Mouse (Mus musculus) CH12.LX (cell line): ENCODE results near the gene Lurap1l. TPM values are rescaled to one million over a fixed set of nuclear protein-coding genes. Genes with fewer than 3 reads are reported as not detected.

ENCODE experiments used
- DNase-seq: peaks from one replicate; pipeline ENCODE4 v3.0.0-alpha.2; 2013; ENCODE audit errors: extremely low read depth
- H3K27ac ChIP-seq: 2 replicates; pipeline ENCODE4 v1.5.1; 2012; ENCODE audit warnings: low read depth, mild to moderate bottlenecking, control low read depth, moderate library complexity; ENCODE audit not compliant: insufficient read depth
- H3K27me3 ChIP-seq: replicated peaks from 2 replicates; pipeline ENCODE3; 2012; ENCODE audit warnings: inconsistent platforms
- H3K36me3 ChIP-seq, 2 experiments: replicated peaks in 1 of 2; 2 replicates each; pipeline versions ENCODE3 to v1.6.1; 2012; ENCODE audit warnings: inconsistent platforms in 1 of 2, low read length in 1 of 2, mild to moderate bottlenecking in 1 of 2, mixed read lengths in 1 of 2, moderate library complexity in 1 of 2; ENCODE audit not compliant: control insufficient read depth in 1 of 2, insufficient read depth in 1 of 2
- H3K4me1 ChIP-seq, 2 experiments: 2 replicates each; pipeline ENCODE4 v1.6.1; 2012; ENCODE audit warnings: inconsistent platforms in 1 of 2, moderate library complexity in 1 of 2; ENCODE audit not compliant: insufficient read depth in 2 of 2, control insufficient read depth in 1 of 2
- H3K4me2 ChIP-seq: 2 replicates; pipeline ENCODE4 v1.6.1; 2012; ENCODE audit warnings: low read depth, mild to moderate bottlenecking, control low read depth; ENCODE audit not compliant: poor library complexity, insufficient read depth, severe bottlenecking
- H3K4me3 ChIP-seq, 3 experiments: fragments of 150-350 bp in 1 of 3; sonication (generic) in 1 of 3; replicated peaks in 1 of 3; 2 replicates each; pipeline versions ENCODE3 to v1.5.1; 2011 to 2012; ENCODE audit warnings: low read depth in 2 of 3, low read length in 2 of 3, mild to moderate bottlenecking in 2 of 3, moderate library complexity in 2 of 3, control low read depth in 1 of 3, improper control_type of control experiment in 1 of 3, inconsistent platforms in 1 of 3, mixed read lengths in 1 of 3; ENCODE audit not compliant: poor library complexity in 1 of 3
- H3K79me2 ChIP-seq: replicated peaks from 2 replicates; pipeline ENCODE4 v1.6.1; 2012; ENCODE audit warnings: mild to moderate bottlenecking, moderate library complexity; ENCODE audit not compliant: control insufficient read depth, poor library complexity, insufficient read depth, severe bottlenecking; ENCODE audit errors: extremely low read depth
- H3K9ac ChIP-seq: 2 replicates; pipeline ENCODE4 v1.6.1; 2012; ENCODE audit warnings: low read depth, mild to moderate bottlenecking, control low read depth, moderate library complexity; ENCODE audit not compliant: insufficient read depth
- H3K9me3 ChIP-seq: replicated peaks from 2 replicates; pipeline ENCODE3; 2012; ENCODE audit warnings: low read length, inconsistent platforms, mixed read lengths
- CHD2 ChIP-seq: IDR thresholded peaks from 2 replicates; pipeline ENCODE4 v1.6.1; 2011; ENCODE audit warnings: low read length, improper control_type of control experiment
- CTCF ChIP-seq, 2 experiments: IDR thresholded peaks in 1 of 2; conservative IDR thresholded peaks in 1 of 2; 2 replicates each; pipeline ENCODE4 v1.5.1; 2011 to 2012; ENCODE audit warnings: low read depth in 2 of 2, low read length in 2 of 2, improper control_type of control experiment in 1 of 2, inconsistent platforms in 1 of 2, mild to moderate bottlenecking in 1 of 2, moderate library complexity in 1 of 2
- E2F4 ChIP-seq: IDR thresholded peaks from 2 replicates; pipeline ENCODE4 v1.6.1; 2011; ENCODE audit warnings: low read depth, low read length, improper control_type of control experiment; ENCODE audit not compliant: insufficient replicate concordance
- EP300 ChIP-seq: IDR thresholded peaks from 2 replicates; pipeline ENCODE4 v1.6.1; 2011; ENCODE audit warnings: low read length, improper control_type of control experiment
- GABPA ChIP-seq: IDR thresholded peaks from 2 replicates; pipeline ENCODE4 v1.6.1; 2012; ENCODE audit warnings: low read depth, low read length, improper control_type of control experiment, inconsistent platforms; ENCODE audit not compliant: insufficient replicate concordance
- JUND ChIP-seq: conservative IDR thresholded peaks from 2 replicates; pipeline ENCODE4 v1.6.1; 2011; ENCODE audit warnings: low read depth, low read length, improper control_type of control experiment
- MAFK ChIP-seq: IDR thresholded peaks from 2 replicates; pipeline ENCODE4 v1.6.1; 2011; ENCODE audit warnings: low read length, improper control_type of control experiment; ENCODE audit not compliant: insufficient replicate concordance
- MAX ChIP-seq: IDR thresholded peaks from 2 replicates; pipeline ENCODE4 v1.6.1; 2011; ENCODE audit warnings: low read length, improper control_type of control experiment
- MEF2A ChIP-seq: IDR thresholded peaks from 2 replicates; pipeline ENCODE4 v1.6.1; 2014; ENCODE audit warnings: low read depth, mild to moderate bottlenecking, inconsistent platforms, low read length, improper control_type of control experiment, borderline replicate concordance
- NELFE ChIP-seq: IDR thresholded peaks from 2 replicates; pipeline ENCODE4 v1.6.1; 2011; ENCODE audit warnings: low read depth, low read length, improper control_type of control experiment
- NRF1 ChIP-seq: IDR thresholded peaks from 2 replicates; pipeline ENCODE4 v1.6.1; 2014; ENCODE audit warnings: low read depth, mild to moderate bottlenecking, inconsistent platforms, low read length, improper control_type of control experiment, moderate library complexity
- PAX5 ChIP-seq: IDR thresholded peaks from 2 replicates; pipeline ENCODE4 v1.6.1; 2012; ENCODE audit warnings: low read length, inconsistent platforms, mixed read lengths
- POLR2A ChIP-seq: IDR thresholded peaks from 2 replicates; pipeline ENCODE4 v1.6.1; 2011; ENCODE audit warnings: low read depth, mild to moderate bottlenecking, improper control_type of control experiment, low read length
- POLR2AphosphoS2 ChIP-seq: IDR thresholded peaks from 2 replicates; pipeline ENCODE4 v1.6.1; 2011; ENCODE audit warnings: low read depth, low read length, improper control_type of control experiment
- RCOR1 ChIP-seq: conservative IDR thresholded peaks from 2 replicates; pipeline ENCODE4 v1.6.1; 2012; ENCODE audit warnings: low read depth, mild to moderate bottlenecking, inconsistent platforms, low read length, improper control_type of control experiment
- SMC3 ChIP-seq: IDR thresholded peaks from 2 replicates; pipeline ENCODE4 v1.6.1; 2011; ENCODE audit warnings: low read depth, low read length, improper control_type of control experiment
- TBP ChIP-seq: conservative IDR thresholded peaks from 2 replicates; pipeline ENCODE4 v1.6.1; 2011; ENCODE audit warnings: low read depth, low read length, improper control_type of control experiment
- UBTF ChIP-seq: IDR thresholded peaks from 2 replicates; pipeline ENCODE4 v1.6.1; 2012; ENCODE audit warnings: low read depth, mild to moderate bottlenecking, inconsistent platforms, low read length, improper control_type of control experiment, moderate library complexity
- USF1 ChIP-seq: IDR thresholded peaks from 2 replicates; pipeline ENCODE4 v1.6.1; 2014; ENCODE audit warnings: low read depth, mild to moderate bottlenecking, inconsistent platforms, low read length, improper control_type of control experiment
- USF2 ChIP-seq: conservative IDR thresholded peaks from 2 replicates; pipeline ENCODE4 v1.6.1; 2011; ENCODE audit warnings: low read depth, low read length, improper control_type of control experiment
- ZKSCAN1 ChIP-seq: IDR thresholded peaks from 2 replicates; pipeline ENCODE4 v1.6.1; 2012; ENCODE audit warnings: low read depth, inconsistent platforms, low read length, improper control_type of control experiment, borderline replicate concordance
- ZMIZ1 ChIP-seq: IDR thresholded peaks from 2 replicates; pipeline ENCODE4 v1.6.1; 2012; ENCODE audit warnings: low read depth, mild to moderate bottlenecking, inconsistent platforms, low read length, improper control_type of control experiment
- ZNF384 ChIP-seq: IDR thresholded peaks from 2 replicates; pipeline ENCODE4 v1.6.1; 2012; ENCODE audit warnings: low read depth, low read length, improper control_type of control experiment, inconsistent platforms
- dilution Hi-C: fragments of 300-500 bp; cut with MboI; formaldehyde crosslinking; loops from 2 replicates; pipeline ENCODE4 v1.14.3; 2020; ENCODE audit warnings: low sequenced_read_pairs; ENCODE audit not compliant: extremely low pct_unique_long_range_greater_than_20kb, extremely low pct_ligation_motif_present
- in situ Hi-C: fragments of 300-500 bp; cut with MboI; formaldehyde crosslinking; loops from 3 replicates; pipeline ENCODE4 v1.14.3; 2019; ENCODE audit warnings: low sequenced_read_pairs, low pct_ligation_motif_present, low pct_unique_long_range_greater_than_20kb, mixed read lengths
- polyA plus RNA-seq: library from polyadenylated mRNA; unstranded; fragments of >175 nt; gene quantifications from 2 replicates; pipeline ENCODE4 v1.2.1, GENCODE M21; 2012; ENCODE audit warnings: low read depth; ENCODE audit not compliant: insufficient read length
- total RNA-seq, 2 experiments: library from RNA; depleted of rRNA; stranded (reverse); fragments of 300-350 nt in 1 of 2; fragments of >200 nt in 1 of 2; gene quantifications; 2 replicates each; pipeline ENCODE4 v1.2.3; 2012 to 2014

The Lurap1l gene
- total and polyA plus RNA-seq, 3 experiments, result not detected

DNA sequence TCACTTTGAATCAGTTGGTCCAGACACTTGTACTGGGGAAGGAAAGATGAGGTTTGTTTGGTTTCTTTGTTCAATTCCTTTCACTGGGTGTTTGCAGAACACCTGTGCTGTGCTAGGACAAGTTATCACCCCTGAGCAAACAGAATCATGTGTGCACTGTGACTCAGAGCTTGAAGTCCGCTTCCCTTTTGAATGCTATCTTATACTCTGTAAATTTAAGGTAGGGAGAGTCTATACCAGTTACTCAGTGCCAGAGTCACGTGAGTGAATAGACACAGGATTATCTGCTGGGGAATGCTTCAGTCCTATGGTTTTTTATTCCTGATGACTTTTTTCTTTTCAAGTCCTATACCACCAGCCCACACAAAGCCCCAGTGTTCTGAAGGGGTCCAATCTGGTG is 39.3 kb downstream of the Lurap1l start:
- DNase-seq, result no peak
- in situ Hi-C loops (no loop called here), dilution Hi-C loops (no loop called here)
- Histone ChIP-seq H3K4me1 (no peaks in the 10 kb centered on the region), H3K4me3 (no peak overlapping the region), H3K36me3 (no peaks in the 10 kb centered on the region), H3K9ac (no peak overlapping the region), H3K27ac (no peak overlapping the region), H3K4me2 (no peak overlapping the region), H3K27me3 (no peaks in the 10 kb centered on the region), H3K79me2 (no peaks in the 10 kb centered on the region), H3K9me3 (peaks cover 41% of the 10 kb centered on the region)
- TF ChIP-seq USF2, result no peak
- no peak for TF ChIP-seq E2F4
- TF ChIP-seq ZKSCAN1, result no peak
- TF ChIP-seq PAX5, result no peak
- TF ChIP-seq MAX, result no peak
- TF ChIP-seq TBP, result no peak
- TF ChIP-seq EP300, result no peak
- no peak for TF ChIP-seq RCOR1
- TF ChIP-seq USF1, result no peak
- TF ChIP-seq ZNF384, result no peak
- no peak for TF ChIP-seq NELFE
- TF ChIP-seq MEF2A, result no peak
- TF ChIP-seq CTCF (conservative IDR thresholded peaks at IDR 0.05 in 1 of 2, IDR thresholded peaks at IDR 0.05 in 1 of 2; ENCODE audit: low read depth in 2 of 2, low read length in 2 of 2), result no peak
- no peak for TF ChIP-seq SMC3
- no peak for TF ChIP-seq GABPA
- no peak for TF ChIP-seq MAFK
- TF ChIP-seq ZMIZ1, result no peak
- no peak for TF ChIP-seq CHD2
- no peak for TF ChIP-seq POLR2AphosphoS2

DNA sequence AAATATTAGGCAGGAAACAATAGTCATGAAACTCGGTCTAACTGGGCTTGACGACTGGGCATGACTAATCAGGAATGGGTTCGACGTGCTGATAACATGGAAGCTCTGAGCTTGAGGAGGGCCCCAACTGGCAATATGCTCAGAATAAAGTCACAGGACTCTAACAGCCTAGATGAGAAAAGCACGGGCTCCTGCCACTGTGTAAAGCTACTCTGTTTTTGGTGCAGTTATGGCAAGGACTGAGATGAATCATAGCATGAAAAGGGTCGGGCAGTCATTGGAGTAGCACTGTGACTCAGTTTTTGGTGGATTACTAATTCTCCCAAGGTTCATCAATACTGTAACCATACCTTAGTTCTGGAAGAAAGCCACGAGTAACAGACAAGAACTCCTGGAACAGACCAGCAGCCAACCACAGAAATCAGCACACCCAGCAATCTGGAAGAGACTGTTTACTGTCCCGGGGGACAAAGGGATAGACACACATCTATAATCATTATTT is 39.9 kb downstream of the Lurap1l start:
- Histone ChIP-seq H3K79me2 (no peaks in the 10 kb centered on the region), H3K9ac (no peak overlapping the region), H3K4me2 (no peak overlapping the region)
- dilution Hi-C loops, result no loop called here
- TF ChIP-seq POLR2A, result no peak
- no peak for TF ChIP-seq UBTF
- TF ChIP-seq ZMIZ1, result no peak
- no peak for TF ChIP-seq E2F4
- TF ChIP-seq NRF1, result no peak
- TF ChIP-seq JUND, result no peak
- no peak for TF ChIP-seq POLR2AphosphoS2
- TF ChIP-seq, all 38 proteins: peak for 0
- H3K36me3 ChIP-seq, result no peaks in the 10 kb centered on the region
- no peak overlapping the region for H3K4me3 ChIP-seq
- no peak for DNase-seq
- in situ Hi-C loops, result no loop called here
- H3K27ac ChIP-seq, result no peak overlapping the region
- no peaks in the 10 kb centered on the region for H3K4me1 ChIP-seq
- H3K9me3 ChIP-seq, result peaks cover 41% of the 10 kb centered on the region
- no peaks in the 10 kb centered on the region for H3K27me3 ChIP-seq
